Mouse (Mus musculus) kidney, embryonic 14.5 days (tissue): Measurements from ENCODE around the gene Gpr161. TPM values are rescaled to one million over a fixed set of nuclear protein-coding genes. Genes with fewer than 3 reads are reported as not detected.

Experiments used
- ATAC-seq: fragments of 200-750 bp; cut with Nextera tagmentation; 2 replicates; pipeline ENCODE4 v1.8.0; 2017; ENCODE audit warnings: moderate number of reproducible peaks, mild to moderate bottlenecking, moderate TSS enrichment, moderate library complexity; ENCODE audit not compliant: low FRiP score, low TSS enrichment
- H3K27ac ChIP-seq: fragments of 300-500 bp; sonication (generic); 2 replicates; pipeline ENCODE4 v1.5.1; 2014; ENCODE audit warnings: low read depth, mild to moderate bottlenecking, low read length, moderate library complexity, mixed read lengths
- H3K27me3 ChIP-seq: fragments of 300-500 bp; sonication (generic); 2 replicates; pipeline ENCODE4 v1.6.1; 2014; ENCODE audit warnings: mild to moderate bottlenecking, low read length; ENCODE audit not compliant: control insufficient read depth, insufficient read depth
- H3K36me3 ChIP-seq: fragments of 300-500 bp; sonication (generic); 2 replicates; pipeline ENCODE4 v1.6.1; 2014; ENCODE audit warnings: low read length, mixed read lengths; ENCODE audit not compliant: control insufficient read depth, insufficient read depth
- H3K4me1 ChIP-seq: fragments of 300-500 bp; sonication (generic); 2 replicates; pipeline ENCODE4 v1.6.1; 2014; ENCODE audit warnings: low read length, mixed read lengths; ENCODE audit not compliant: control insufficient read depth, insufficient read depth
- H3K4me2 ChIP-seq: fragments of 300-500 bp; sonication (generic); replicated peaks from 2 replicates; pipeline ENCODE4 v1.6.1; 2014; ENCODE audit warnings: low read depth, mild to moderate bottlenecking, low read length
- H3K4me3 ChIP-seq: fragments of 300-500 bp; sonication (generic); 2 replicates; pipeline ENCODE4 v1.5.1; 2014; ENCODE audit warnings: mild to moderate bottlenecking, low read length
- H3K9ac ChIP-seq: fragments of 300-500 bp; sonication (generic); 2 replicates; pipeline ENCODE4 v1.6.1; 2014; ENCODE audit warnings: low read depth, mild to moderate bottlenecking, low read length, moderate library complexity
- H3K9me3 ChIP-seq: fragments of 300-500 bp; sonication (generic); 2 replicates; pipeline ENCODE4 v1.6.1; 2016; ENCODE audit warnings: low read length; ENCODE audit not compliant: control insufficient read depth
- WGBS: fragments of 180-500 bp; shearing (Covaris S2); extraction: QIAGEN DNeasy Blood & Tissue Kit; methylation state at CpG from one replicate; pipeline ENCODE4 v1.1.7; 2014; 5-methylcytosine and 5-hydroxymethylcytosine counted together
- polyA plus RNA-seq: library from polyadenylated mRNA; unstranded; fragments of >200 nt; fragmentation: Nextera tagmentation; extraction: Ambion mirVana; gene quantifications from 2 replicates; pipeline ENCODE4 v1.2.1, GENCODE M21; 2014

Gene Gpr161
- polyA plus RNA-seq, 1 experiment from 2014 or later, result 2.0 TPM

DNA sequence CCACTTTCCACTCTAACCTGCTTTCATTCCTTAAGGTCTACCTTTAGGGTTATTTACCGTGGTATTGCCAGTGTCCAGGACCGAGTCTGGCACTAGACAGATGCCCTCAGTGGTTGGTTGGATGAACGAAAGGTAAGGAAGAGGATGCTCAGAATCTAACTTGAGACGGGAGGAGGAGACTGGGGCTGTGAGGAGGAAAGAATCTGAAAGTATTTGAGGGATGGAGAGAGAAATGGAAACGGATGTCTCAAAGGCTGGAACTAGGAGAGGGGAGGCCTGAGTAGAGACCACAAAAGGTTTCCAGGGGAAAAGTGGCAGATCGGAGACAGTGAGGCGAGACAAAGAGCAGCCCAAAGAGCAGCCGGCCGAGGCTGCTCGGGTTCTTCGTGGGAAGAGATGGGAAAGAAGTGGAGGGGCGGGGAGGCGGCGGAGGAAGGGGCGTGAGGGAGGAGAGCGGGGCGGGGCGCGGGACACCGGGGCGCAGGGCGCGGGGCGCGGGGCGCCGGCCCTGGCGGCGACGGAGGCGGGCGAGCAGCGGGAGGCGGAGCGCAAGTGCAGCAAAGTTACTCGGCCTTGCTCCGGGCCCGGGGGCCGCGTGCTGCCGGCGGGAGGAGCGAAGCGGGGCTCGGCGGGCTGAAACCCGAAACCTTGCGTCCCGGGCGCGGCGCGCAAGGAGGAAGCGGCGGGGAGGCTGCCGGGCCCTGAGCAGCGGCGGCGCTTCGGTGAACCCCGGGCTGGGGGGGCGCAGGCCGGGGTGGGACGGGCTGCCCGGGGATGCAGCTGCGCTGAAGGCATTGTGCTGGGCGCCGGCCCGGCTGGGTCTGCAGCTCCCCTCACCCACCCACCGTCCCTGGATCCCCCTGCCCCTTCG is 14.0 kb upstream of the Gpr161 start:
- peak; percentile 91 for ATAC-seq
- WGBS, result under 1% methylated on average over 51 of the region's 71 CpGs

DNA sequence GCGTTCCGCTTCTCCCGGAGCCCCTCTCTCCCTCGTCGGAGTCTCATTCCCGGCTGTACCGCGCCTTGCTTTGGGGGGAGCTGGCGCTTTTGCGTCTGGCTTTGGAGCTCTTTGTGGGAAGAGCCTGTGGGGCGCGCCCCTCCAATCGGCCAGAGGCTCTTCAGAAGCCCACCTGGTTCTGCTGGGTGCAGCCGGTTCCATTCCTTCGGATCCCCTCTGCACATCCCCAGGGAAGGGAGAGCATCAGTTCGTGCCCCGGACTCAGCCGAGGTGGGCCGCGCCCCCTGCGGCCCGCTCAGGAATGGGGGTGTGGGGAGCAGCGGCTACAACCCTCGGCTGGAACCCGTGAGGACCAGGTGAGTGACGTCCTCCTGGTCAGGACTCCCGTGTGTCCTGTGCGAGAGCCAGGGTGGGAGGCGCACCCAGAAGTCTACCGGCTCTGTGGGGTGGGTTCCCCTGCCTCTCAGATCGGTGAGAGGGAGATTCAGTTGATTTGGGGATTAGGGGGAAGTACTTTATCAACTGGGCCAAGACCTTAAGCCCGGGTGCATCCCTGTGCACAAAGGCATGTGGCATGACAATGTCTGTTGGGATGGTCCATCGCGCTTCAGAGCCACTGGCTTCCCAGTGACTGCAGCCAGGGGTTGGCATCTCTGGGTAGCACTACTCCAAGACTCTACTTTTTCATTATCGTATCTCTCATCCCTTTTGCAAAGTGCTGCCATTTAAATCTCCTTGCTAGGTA is 13.2 kb upstream of the Gpr161 start:
- WGBS, result 1% methylated on average over 35 of the region's 35 CpGs
- Histone ChIP-seq H3K4me2 (peak overlapping the region; percentile 94), H3K27me3 (no peaks in the 10 kb centered on the region), H3K9ac (peak overlapping the region; percentile 89), H3K4me3 (peak overlapping the region; percentile 79), H3K4me1 (peaks cover 11% of the 10 kb centered on the region), H3K36me3 (no peaks in the 10 kb centered on the region), H3K27ac (peak overlapping the region; percentile 86), H3K9me3 (no peaks in the 10 kb centered on the region)
- ATAC-seq, result peak; percentile 59

More for the DNA sequence above, 14.0 kb upstream of the Gpr161 start:
- H3K27ac ChIP-seq, result peak overlapping the region; percentile 86
- peak overlapping the region; percentile 79 for H3K4me3 ChIP-seq
- H3K36me3 ChIP-seq, result no peaks in the 10 kb centered on the region
- H3K9me3 ChIP-seq, result no peaks in the 10 kb centered on the region
- peak overlapping the region; percentile 89 for H3K9ac ChIP-seq
- peak overlapping the region; percentile 94 for H3K4me2 ChIP-seq
- H3K4me1 ChIP-seq, result peaks cover 11% of the 10 kb centered on the region
- no peaks in the 10 kb centered on the region for H3K27me3 ChIP-seq

- Histone ChIP-seq H3K27me3 (no peaks in the 10 kb centered on the region), H3K9me3 (no peaks in the 10 kb centered on the region), H3K4me3 (peak overlapping the region; percentile 79), H3K36me3 (no peaks in the 10 kb centered on the region), H3K9ac (no peak overlapping the region), H3K4me1 (peaks cover 11% of the 10 kb centered on the region), H3K27ac (no peak overlapping the region), H3K4me2 (peak overlapping the region; percentile 94)
- 22% methylated on average over 7 of the region's 7 CpGs for WGBS
- no peak for ATAC-seq
These were observed 12.6 kb upstream of the Gpr161 start for GRCm38 (mm10) chr1:165282967-165283345.

GRCm38 (mm10) chr1:165284096-165284495 is 11.5 kb upstream of the Gpr161 start:
- no peaks in the 10 kb centered on the region for H3K27me3 ChIP-seq
- H3K27ac ChIP-seq, result no peak overlapping the region
- no peaks in the 10 kb centered on the region for H3K36me3 ChIP-seq
- ATAC-seq, result no peak
- WGBS, result 68% methylated on average over 7 of the region's 7 CpGs
- H3K9ac ChIP-seq, result no peak overlapping the region
- H3K4me3 ChIP-seq, result no peak overlapping the region
- H3K9me3 ChIP-seq, result no peaks in the 10 kb centered on the region
- no peak overlapping the region; the same call in 1 of the 2 replicates for H3K4me2 ChIP-seq
- peaks cover 11% of the 10 kb centered on the region for H3K4me1 ChIP-seq

- Histone ChIP-seq H3K4me3 (no peak overlapping the region), H3K27me3 (no peaks in the 10 kb centered on the region), H3K27ac (no peak overlapping the region), H3K4me2 (no peak overlapping the region), H3K36me3 (no peaks in the 10 kb centered on the region), H3K9ac (no peak overlapping the region), H3K4me1 (peaks cover 4% of the 10 kb centered on the region), H3K9me3 (no peaks in the 10 kb centered on the region)
- 94% methylated on average over 9 of the region's 9 CpGs for WGBS
- no peak for ATAC-seq
These were observed 7.4 kb upstream of the Gpr161 start for GRCm38 (mm10) chr1:165288165-165288564.

GRCm38 (mm10) chr1:165289831-165290230 is 5.8 kb upstream of the Gpr161 start:
- Histone ChIP-seq H3K4me1 (no peaks in the 10 kb centered on the region), H3K27ac (no peak overlapping the region), H3K4me3 (no peak overlapping the region), H3K9me3 (no peaks in the 10 kb centered on the region), H3K9ac (no peak overlapping the region), H3K27me3 (no peaks in the 10 kb centered on the region), H3K36me3 (no peaks in the 10 kb centered on the region), H3K4me2 (no peak overlapping the region)
- 91% methylated on average over 4 of the region's 4 CpGs for WGBS
- ATAC-seq, result no peak

- Histone ChIP-seq H3K27ac (no peak overlapping the region), H3K4me3 (no peak overlapping the region), H3K9ac (no peak overlapping the region), H3K27me3 (no peaks in the 10 kb centered on the region), H3K36me3 (no peaks in the 10 kb centered on the region), H3K4me2 (no peak overlapping the region), H3K4me1 (no peaks in the 10 kb centered on the region), H3K9me3 (no peaks in the 10 kb centered on the region)
- ATAC-seq, result no peak
- 89% methylated on average over 6 of the region's 6 CpGs for WGBS
These were observed 4.0 kb upstream of the Gpr161 start for GRCm38 (mm10) chr1:165291606-165292005.

DNA sequence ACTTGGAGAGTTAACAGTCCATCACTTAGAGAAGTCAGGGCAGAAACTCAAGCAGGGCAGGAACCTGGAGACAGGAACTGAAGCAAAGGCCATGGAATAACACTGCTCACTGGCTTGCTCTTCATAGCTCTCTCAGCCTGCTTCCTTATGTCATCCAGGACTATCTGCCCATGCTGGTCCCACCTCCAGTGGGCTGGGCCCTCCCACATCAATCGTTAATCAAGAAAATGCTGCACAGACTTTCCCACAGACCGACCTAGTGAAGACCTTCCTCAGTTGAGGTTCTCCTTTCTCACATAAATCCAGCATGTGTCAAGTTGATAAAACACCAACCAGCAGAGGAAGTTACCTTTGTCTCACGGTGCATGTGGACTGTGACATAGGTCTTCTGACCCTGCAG is 5.5 kb downstream of the Gpr161 start:
- Histone ChIP-seq H3K27me3 (no peaks in the 10 kb centered on the region), H3K36me3 (no peaks in the 10 kb centered on the region), H3K4me3 (no peak overlapping the region), H3K9me3 (no peaks in the 10 kb centered on the region), H3K4me1 (no peaks in the 10 kb centered on the region), H3K9ac (no peak overlapping the region), H3K27ac (no peak overlapping the region), H3K4me2 (no peak overlapping the region)
- WGBS, result 27% methylated on average over 3 of the region's 3 CpGs
- no peak for ATAC-seq

DNA sequence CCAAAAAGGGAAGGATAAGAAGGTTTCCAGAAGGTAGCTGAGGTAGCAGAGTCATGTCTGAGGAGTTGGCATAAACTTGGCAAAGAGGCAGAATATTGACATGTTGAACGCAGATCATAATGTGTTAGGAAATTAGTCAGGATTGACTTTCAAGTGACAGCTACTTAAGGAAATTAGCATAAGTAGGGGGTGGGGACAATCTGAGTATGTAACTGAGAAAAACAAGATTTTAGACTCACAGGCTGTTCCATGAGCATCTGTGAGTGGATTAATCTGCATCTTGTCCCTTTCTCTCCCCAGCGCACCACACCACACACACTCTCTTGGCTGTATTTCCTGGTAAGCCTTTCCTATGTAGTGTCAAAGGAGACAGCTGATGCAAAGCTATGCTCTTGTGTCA is 6.0 kb downstream of the Gpr161 start:
- 91% methylated on average over 2 of the region's 2 CpGs for WGBS
- ATAC-seq, result no peak

More for the DNA sequence above, 6.0 kb downstream of the Gpr161 start:
- Histone ChIP-seq H3K36me3 (peaks cover 3% of the 10 kb centered on the region; the same call in 1 of the 2 replicates), H3K4me3 (no peak overlapping the region), H3K27ac (no peak overlapping the region), H3K4me1 (no peaks in the 10 kb centered on the region), H3K27me3 (no peaks in the 10 kb centered on the region), H3K9me3 (no peaks in the 10 kb centered on the region), H3K4me2 (no peak overlapping the region), H3K9ac (no peak overlapping the region)
